Mouse (Mus musculus) heart, adult 2 months (tissue): ENCODE data around the gene Morn4. TPM values are rescaled to one million over a fixed set of nuclear protein-coding genes. Genes with fewer than 3 reads are reported as not detected.
"Not testable (repeated sequence)": the region's sequence is repeated elsewhere in the genome, so short reads cannot be mapped to it uniquely, and the experiment has no call there.

ENCODE experiments used
- DNase-seq, 2 experiments: peaks; one replicate each; pipeline ENCODE4 v3.0.0; 2021
- H3K27ac ChIP-seq: fragments of 200-600 bp; 2 replicates; pipeline ENCODE4 v1.8.1; 2022
- H3K27me3 ChIP-seq: fragments of 200-500 bp; 2 replicates; pipeline ENCODE4 v1.6.1; 2012; ENCODE audit warnings: mild to moderate bottlenecking, low read length, inconsistent platforms, mixed read lengths; ENCODE audit not compliant: control insufficient read depth, insufficient read depth
- H3K36me3 ChIP-seq: fragments of 200-500 bp; 2 replicates; pipeline ENCODE4 v1.6.1; 2012; ENCODE audit warnings: low read length, inconsistent platforms; ENCODE audit not compliant: control insufficient read depth, insufficient read depth
- H3K4me1 ChIP-seq: fragments of 200-500 bp; 2 replicates; pipeline ENCODE4 v1.6.1; 2011; ENCODE audit warnings: low read length; ENCODE audit not compliant: control insufficient read depth, insufficient read depth
- H3K4me3 ChIP-seq: fragments of 200-600 bp; 2 replicates; pipeline ENCODE4 v1.8.1; 2022
- H3K79me2 ChIP-seq: fragments of 200-500 bp; replicated peaks from 2 replicates; pipeline ENCODE4 v1.6.1; 2012; ENCODE audit warnings: mild to moderate bottlenecking, inconsistent platforms, low read length, moderate library complexity, mixed read lengths; ENCODE audit not compliant: control insufficient read depth, insufficient read depth
- H3K9ac ChIP-seq: fragments of 200-500 bp; 2 replicates; pipeline ENCODE4 v1.6.1; 2012; ENCODE audit warnings: low read depth, mild to moderate bottlenecking, control low read depth, inconsistent platforms, low read length, mixed read lengths
- CTCF ChIP-seq: fragments of 200-600 bp; IDR thresholded peaks from 2 replicates; pipeline ENCODE4 v1.8.1; 2022; ENCODE audit warnings: antibody characterized with exemption, mild to moderate bottlenecking, moderate library complexity
- EP300 ChIP-seq: fragments of 200-500 bp; IDR thresholded peaks from 2 replicates; pipeline ENCODE4 v1.6.1; 2011; ENCODE audit warnings: low read depth, low read length, control low read depth; ENCODE audit not compliant: insufficient read depth
- POLR2A ChIP-seq: fragments of 200-500 bp; IDR thresholded peaks from 2 replicates; pipeline ENCODE4 v1.6.1; 2011; ENCODE audit warnings: mild to moderate bottlenecking, low read depth, low read length, control low read depth; ENCODE audit not compliant: insufficient read depth
- whole genome bisulfite sequencing: fragments of 180-500 bp; shearing (Covaris S2); methylation state at CpG from one replicate; pipeline ENCODE4 v1.1.7; 2018; 5-methylcytosine and 5-hydroxymethylcytosine counted together
- intact Hi-C: fragments of 180-260 bp; cut with DNase I; formaldehyde crosslinking; loops from one replicate; pipeline ENCODE4 v1.15.1; 2025
- polyA plus RNA-seq: library from polyadenylated mRNA; depleted of rRNA; stranded (reverse); fragments of >200 nt; gene quantifications from 2 replicates; pipeline ENCODE4 v1.2.3, GENCODE M21; 2012
- total RNA-seq, 2 experiments: library from RNA; stranded (reverse); gene quantifications; 2 replicates each; pipeline ENCODE4 v1.2.3; 2021

Morn4 gene
- total and polyA plus RNA-seq, 3 experiments, result 2.3 to 5.0 (median 2.5) TPM

GRCm38 (mm10) chr19:42099406-42099805 is 13.2 kb upstream of the Morn4 start:
- H3K27me3 ChIP-seq, result no peaks in the 10 kb centered on the region
- H3K4me3 ChIP-seq, result no peak overlapping the region
- H3K9ac ChIP-seq, result no peak overlapping the region
- intact Hi-C loops, result no loop called here
- 64% methylated on average over 3 of the region's 3 CpGs for WGBS
- 0 out of 2 replicates have a peak, but pooled peaks cover 2% of the 10 kb centered on the region for H3K79me2 ChIP-seq
- no peaks in the 10 kb centered on the region; the same call in 1 of the 2 replicates for H3K4me1 ChIP-seq
- H3K27ac ChIP-seq, result no peak overlapping the region
- H3K36me3 ChIP-seq, result no peaks in the 10 kb centered on the region
- no peak for DNase-seq
- TF ChIP-seq CTCF, result no peak
- no peak for TF ChIP-seq EP300
- TF ChIP-seq POLR2A, result no peak

DNA sequence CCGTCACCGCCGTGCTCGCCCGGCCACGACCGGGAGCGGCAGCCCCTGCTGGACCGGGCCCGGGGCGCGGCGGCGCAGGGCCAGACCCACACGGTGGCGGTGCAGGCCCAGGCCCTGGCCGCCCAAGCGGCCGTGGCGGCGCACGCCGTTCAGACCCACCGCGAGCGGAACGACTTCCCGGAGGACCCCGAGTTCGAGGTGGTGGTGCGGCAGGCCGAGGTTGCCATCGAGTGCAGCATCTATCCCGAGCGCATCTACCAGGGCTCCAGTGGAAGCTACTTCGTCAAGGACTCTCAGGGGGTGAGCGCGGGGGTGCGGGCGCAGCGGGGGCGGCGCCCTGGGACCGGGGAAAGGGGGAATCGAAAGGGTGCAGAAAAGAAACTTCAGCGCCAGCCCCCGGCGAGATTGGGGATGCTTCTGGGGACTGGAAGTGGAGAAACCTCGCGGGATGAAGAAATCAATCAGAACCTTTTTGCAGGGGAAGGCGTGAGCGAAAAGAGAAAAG is 4.5 kb upstream of the Morn4 start:
- no peaks in the 10 kb centered on the region for H3K79me2 ChIP-seq
- no peaks in the 10 kb centered on the region for H3K36me3 ChIP-seq
- peaks cover 4% of the 10 kb centered on the region for H3K27me3 ChIP-seq
- intact Hi-C loops, result loop anchor here (2.0 to 5.0 kb wide), 3 partner anchors 36 to 178 kb away; partner anchors contain the start of genes Marveld1 and Pgam1
- DNase-seq, result no peak
- under 1% methylated on average over 48 of the region's 52 CpGs for WGBS
- TF ChIP-seq CTCF (no peak), POLR2A (no peak), EP300 (no peak)
- H3K27ac ChIP-seq, result peak overlapping the region; percentile 86
- H3K4me1 ChIP-seq, result peaks cover 6% of the 10 kb centered on the region
- peak overlapping the region; percentile 64 for H3K4me3 ChIP-seq
- peak overlapping the region; percentile 89 for H3K9ac ChIP-seq

DNA sequence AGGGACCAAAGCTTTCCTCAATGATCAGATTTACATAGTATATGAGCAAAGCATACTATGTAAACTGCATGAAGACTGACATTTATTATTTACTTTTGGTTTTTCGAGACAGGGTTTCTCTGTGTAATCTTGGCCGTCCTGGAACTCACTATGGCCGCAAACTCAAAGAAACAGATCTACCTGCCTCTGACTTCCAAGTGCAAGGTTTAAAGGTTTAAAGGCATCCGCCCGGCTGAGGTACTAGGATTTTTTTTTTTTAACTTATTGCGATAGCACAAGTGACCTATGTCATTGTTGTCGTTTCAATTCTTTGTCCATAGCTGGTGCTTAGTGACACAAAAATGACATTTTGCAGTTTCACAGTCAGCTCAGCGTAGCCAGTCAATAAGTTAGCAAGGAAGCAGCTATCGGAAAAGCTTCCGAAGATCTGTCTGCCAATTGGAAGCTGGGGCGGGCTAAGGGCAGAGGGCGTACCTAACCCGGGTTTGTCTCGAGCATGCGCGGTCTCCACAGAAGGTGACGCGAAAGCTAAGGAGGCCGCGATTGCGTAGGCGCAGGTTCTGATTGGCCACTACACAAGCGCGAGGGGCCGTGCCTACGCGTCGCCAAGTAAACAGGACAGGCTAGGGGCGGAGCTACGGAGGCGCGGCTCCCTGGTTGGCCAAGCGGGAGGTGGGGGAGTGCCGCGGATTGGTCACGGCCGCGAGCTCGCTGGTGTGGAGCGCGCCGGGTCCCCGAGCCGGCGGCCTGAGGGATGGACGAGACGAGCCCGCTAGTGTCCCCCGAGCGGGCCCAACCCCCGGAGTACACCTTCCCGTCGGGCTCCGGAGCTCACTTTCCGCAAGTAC is 3.8 kb upstream of the Morn4 start, which contains the start of gene Pi4k2a:
Gene Pi4k2a, plus strand, starts transcription at position 723 of the 848 bp plus-strand sequence.
- Histone ChIP-seq H3K27me3 (peaks cover 4% of the 10 kb centered on the region), H3K79me2 (no peaks in the 10 kb centered on the region), H3K4me3 (peak within 1 kb of the TSS; percentile 64), H3K27ac (peak within 1 kb of the TSS; percentile 86), H3K36me3 (no peaks in the 10 kb centered on the region), H3K9ac (peak within 1 kb of the TSS; percentile 89), H3K4me1 (peaks cover 6% of the 10 kb centered on the region)
- DNase-seq, result peak; percentile 96 to 100
- TF ChIP-seq CTCF, result 0 out of 2 replicates have a peak, but pooled peaks have one; percentile 11
- peak; percentile 89 for TF ChIP-seq POLR2A
- TF ChIP-seq EP300, result peak; percentile 64; the same call in 1 of the 2 replicates
- under 1% methylated on average over 52 of the region's 55 CpGs for WGBS
- intact Hi-C loops, result loop anchor here (2.0 to 5.0 kb wide), 5 partner anchors 37 to 178 kb away; partner anchors contain the start of genes Exosc1, Marveld1, Mms19 and Pgam1

DNA sequence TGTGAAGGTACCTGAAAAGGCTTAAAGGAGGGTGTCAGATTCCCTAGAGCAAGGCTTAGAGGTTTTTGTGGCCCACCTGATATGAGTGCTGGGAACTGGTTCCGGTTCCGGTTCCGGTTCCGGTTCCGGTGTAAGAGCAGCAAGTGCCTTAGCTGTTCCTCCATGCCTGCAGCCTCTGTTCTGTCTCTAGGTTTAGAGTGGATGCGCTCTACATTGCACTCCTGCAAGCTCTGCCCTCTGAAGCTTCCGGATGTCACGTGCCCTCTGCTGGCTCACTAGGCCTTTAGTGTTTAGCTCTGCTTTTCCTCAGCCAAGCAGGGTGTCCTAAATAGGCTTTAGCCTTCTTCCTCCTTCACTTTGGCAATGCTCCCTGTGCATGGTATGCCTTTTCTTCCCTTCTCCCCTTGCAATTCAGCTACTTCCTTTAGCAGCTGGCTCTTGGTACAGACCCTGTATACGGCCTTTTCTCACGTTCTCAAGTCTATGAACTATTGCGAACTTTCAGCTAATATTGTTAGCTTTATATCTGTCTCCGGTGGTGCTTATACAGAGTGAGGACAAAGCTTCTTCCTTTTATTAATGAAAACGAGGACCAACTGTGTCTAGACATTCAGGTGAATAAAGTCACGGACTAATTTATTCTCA is 3.1 kb upstream of the Morn4 start:
- WGBS, result 11% methylated on average over 14 of the region's 14 CpGs

DNA sequence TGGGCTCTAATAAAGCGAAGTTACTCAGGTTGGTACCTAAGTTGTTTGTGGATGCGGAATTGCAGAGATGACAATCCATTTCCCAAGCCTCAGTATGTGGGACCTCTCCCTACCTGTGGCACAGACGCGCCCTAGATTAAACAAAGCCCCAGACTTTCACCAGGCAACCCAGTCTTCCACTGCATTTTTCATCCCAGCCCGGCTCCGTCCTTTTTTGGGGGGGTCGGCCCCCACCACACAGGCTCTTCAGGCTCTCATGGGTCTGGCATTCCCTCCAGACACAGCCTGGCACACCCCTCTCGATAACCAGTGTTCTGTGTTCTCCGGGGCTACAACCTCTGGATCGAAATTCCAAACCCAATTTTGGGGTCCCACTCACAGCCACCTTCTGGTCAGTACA is 467 bp downstream of the Morn4 start:
- no peak for DNase-seq
- Histone ChIP-seq H3K27me3 (peaks cover 4% of the 10 kb centered on the region), H3K9ac (peak overlapping the region; percentile 17), H3K4me3 (peak overlapping the region; percentile 41), H3K27ac (no peak overlapping the region), H3K79me2 (no peaks in the 10 kb centered on the region), H3K4me1 (peaks cover 3% of the 10 kb centered on the region), H3K36me3 (no peaks in the 10 kb centered on the region)
- 15% methylated on average over 10 of the region's 10 CpGs for WGBS
- TF ChIP-seq EP300 (no peak), POLR2A (no peak)
- intact Hi-C loops, result loop anchor here (5.0 kb wide), 2 partner anchors 103 to 153 kb away; partner anchors contain the start of genes Exosc1, Mms19, Ubtd1 and Zdhhc16

More for the DNA sequence above, 3.1 kb upstream of the Morn4 start:
- Histone ChIP-seq H3K27ac (peak overlapping the region; percentile 85), H3K4me1 (peaks cover 6% of the 10 kb centered on the region), H3K36me3 (no peaks in the 10 kb centered on the region), H3K9ac (peak overlapping the region; percentile 41; the same call in 1 of the 2 replicates), H3K79me2 (no peaks in the 10 kb centered on the region), H3K4me3 (peak overlapping the region; percentile 56), H3K27me3 (peaks cover 4% of the 10 kb centered on the region)
- intact Hi-C loops, result loop anchor here (5.0 kb wide), 2 partner anchors 107 to 157 kb away; partner anchors contain the start of genes Exosc1, Mms19, Ubtd1 and Zdhhc16
- DNase-seq, result peak; percentile 59 to 80
- no peak for TF ChIP-seq EP300
- TF ChIP-seq CTCF, result no peak
- peak; percentile 56; the same call in 1 of the 2 replicates for TF ChIP-seq POLR2A

- 86% methylated on average over 5 of the region's 5 CpGs for WGBS
- intact Hi-C loops, H3K27me3 ChIP-seq, H3K79me2 ChIP-seq, H3K4me1 ChIP-seq, H3K4me3 ChIP-seq, H3K36me3 ChIP-seq, H3K9ac ChIP-seq, DNase-seq, H3K27ac ChIP-seq: not testable (repeated sequence)
Observed at GRCm38 (mm10) chr19:42081613-42082012, 4.5 kb downstream of the Morn4 start.
